Mouse (Mus musculus): ENCODE measurements around the gene Nt5c1b. TPM values are rescaled to one million over a fixed set of nuclear protein-coding genes. Genes with fewer than 3 reads are reported as not detected.

Nt5c1b gene
- total RNA-seq (2021): not detected
- long read RNA-seq, experiment 1: 0 reads
- long read RNA-seq, experiment 2: 0 reads

DNA sequence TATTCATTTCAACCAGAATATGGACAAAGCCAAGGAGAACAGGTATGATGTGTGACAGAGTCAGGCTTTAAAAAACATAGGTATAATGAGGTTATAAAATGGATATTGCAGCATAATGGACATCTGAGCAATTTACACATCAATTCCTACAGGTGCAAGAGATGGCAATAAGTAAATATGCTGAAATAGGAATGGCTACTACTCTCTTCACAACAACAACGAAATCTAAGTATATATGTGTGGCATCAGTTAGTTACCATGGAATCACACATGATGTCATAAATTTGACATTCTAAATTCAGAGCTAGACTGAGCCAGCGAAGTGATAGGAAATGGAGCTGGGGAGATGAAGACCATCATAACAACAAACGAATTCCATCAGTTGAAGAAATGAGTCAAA lies at the start of gene Nt5c1b:
Nt5c1b (plus strand) TSS at position 301 of the 400 bp plus-strand sequence.
- DNase-seq (ENCODE audit: low spot score): no peak

DNA sequence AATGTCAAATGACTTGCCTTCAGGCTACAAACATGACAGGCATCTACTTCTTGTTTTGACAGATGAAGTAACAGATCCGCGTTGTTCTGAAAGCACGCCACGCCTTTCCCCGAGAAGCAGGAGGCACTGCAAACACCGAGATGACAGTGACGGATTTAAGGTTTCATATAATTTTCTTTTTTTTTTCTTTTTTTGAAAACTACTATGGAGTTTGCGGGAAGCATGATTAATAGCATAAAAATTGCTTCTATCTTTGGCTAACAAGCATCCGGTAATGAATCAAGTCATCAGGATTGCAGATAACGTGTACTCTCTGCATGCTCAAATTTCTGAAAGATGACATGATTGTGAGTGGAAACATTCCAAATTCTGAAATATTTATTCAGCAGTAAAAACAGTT lies 42.1 kb upstream of the Nt5c1b start:
- DNase-seq (ENCODE audit: low spot score): peak; percentile 1

DNA sequence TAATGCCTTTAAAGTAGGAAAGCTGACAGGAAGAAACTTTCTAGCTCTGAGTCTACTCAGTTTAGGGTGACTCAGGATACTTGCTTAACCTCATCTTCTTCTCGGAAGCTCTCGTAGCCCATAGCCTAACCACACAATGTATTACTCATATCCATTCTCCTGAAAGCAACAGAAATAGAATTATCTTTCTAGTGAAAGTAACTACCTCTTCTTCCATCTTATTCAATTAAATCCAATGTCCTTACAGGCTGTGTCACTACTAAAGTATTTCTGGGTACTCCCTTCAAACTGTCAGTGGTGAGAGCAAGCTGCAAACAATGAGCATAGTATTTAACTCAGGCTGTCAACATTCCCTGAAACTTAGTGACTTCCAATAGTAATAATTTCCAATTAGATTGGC lies 40.3 kb upstream of the Nt5c1b start:
- no peak for DNase-seq (ENCODE audit: low spot score)

DNA sequence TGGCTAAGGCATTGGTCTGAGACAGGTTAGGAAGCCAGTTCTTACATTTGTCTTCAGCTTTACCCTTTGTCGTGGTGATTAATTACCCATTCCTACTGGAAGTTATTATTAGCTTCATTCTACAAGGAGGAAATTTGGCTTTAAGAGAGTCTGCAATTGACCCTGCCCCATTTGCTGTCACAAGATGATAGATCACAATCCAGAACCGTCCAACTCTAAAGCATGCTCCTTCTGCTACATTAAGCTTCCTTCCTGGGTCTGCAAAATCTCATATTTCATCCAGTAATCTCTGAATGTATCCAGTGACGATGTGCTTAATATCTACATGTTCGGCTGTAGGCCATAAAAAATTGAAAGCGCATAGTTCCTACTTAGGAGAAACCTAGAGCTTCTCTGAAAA lies 29.2 kb upstream of the Nt5c1b start:
- DNase-seq (ENCODE audit: low spot score): no peak

DNA sequence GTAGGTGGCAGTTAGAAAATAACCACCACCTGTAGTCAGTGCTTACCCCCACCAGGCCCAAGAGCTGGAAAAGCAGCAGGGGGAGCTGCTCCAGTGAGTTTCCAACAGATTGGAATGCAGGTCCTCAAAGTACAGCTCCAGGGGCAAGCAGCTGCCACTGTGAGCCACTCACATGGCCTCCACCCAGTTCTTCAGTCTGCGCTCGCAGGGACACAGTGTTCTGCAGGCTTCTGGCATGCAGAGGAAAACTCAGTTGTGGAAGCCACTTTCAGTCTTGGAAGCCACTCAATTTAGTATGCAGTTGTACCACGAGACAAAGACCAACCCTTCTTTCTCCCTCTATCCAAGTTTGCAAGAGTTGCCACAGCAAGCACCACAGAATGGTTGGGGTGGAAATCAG lies 19.1 kb upstream of the Nt5c1b start:
- peak; percentile 6 for DNase-seq (ENCODE audit: low spot score)

DNA sequence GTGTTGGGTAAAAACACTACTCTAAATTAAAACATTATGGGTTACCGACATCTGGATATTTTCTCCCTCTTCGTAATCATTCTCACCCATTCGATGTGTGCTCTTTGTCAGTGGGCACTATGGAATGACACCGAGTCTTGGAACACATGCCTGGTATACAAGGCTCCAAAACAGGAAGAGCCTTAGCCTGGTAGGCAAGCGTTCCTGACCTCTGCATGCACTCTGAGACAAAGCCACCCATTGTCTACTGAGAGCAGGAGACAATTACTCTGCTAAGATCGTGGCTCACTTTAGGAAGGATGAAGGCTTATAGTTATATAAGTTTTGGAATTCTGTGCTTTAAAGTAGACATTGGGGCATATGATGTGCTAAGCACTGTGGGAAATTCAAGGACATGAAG lies 12.0 kb upstream of the Nt5c1b start:
- no peak for DNase-seq (ENCODE audit: low spot score)

DNA sequence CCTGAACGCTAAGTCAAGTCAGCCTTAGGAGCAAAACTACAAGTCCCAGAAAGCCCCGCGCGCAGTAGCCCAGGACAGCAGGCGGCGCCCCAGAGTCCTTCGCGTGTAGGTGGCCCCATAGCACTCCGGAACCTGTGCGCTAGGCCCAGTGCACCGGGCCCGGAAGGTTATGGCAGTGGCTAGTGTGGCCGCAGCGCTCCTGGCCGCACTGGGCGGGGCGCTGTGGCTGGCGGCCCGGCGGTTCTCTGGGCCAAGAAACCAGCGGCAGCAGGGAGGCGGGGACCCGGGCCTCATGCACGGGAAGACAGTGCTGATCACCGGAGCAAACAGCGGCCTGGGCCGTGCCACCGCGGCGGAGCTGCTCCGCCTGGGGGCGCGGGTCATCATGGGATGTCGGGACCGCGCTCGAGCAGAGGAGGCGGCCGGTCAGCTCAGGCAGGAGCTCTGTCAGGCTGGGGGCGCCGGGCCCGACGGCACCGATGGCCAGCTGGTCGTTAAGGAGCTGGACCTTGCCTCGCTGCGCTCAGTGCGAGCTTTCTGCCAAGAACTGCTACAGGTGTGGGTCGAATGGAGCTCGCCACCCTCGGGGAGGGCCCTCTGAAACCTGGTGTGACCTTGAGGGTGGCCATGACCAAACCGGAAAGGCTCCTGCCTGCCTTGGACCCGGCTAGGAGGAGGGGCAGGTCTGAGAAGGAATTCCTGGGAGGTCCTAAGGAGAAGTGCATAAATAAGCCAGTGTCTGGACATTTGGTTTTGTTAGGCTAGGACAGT lies 21.1 kb downstream of the Nt5c1b start, which contains the start of gene Rdh14:
Rdh14 (plus strand) TSS at position 102 of the 771 bp plus-strand sequence.
- peak; percentile 97 for DNase-seq (ENCODE audit: low spot score)

DNA sequence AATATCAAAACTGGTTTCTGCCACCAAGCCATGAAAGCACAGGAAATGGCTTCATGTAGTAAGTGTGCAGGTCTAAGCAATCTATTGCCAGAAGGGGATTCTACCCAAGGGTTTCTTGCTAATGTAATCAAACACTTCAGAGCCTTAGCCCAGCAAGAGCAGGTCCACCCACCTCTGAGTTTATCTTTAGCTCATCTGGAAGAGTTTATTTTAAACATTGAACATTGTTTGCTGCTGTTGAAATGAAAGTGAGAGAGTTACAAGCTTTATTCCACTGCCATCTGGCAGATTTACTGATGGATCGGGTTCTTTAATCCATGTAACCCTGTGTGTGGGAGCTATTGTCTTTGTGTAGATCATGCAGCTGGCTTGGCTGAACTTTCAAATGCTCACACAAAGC lies 31.0 kb downstream of the Nt5c1b start:
- no peak for DNase-seq (ENCODE audit: low spot score)

DNA sequence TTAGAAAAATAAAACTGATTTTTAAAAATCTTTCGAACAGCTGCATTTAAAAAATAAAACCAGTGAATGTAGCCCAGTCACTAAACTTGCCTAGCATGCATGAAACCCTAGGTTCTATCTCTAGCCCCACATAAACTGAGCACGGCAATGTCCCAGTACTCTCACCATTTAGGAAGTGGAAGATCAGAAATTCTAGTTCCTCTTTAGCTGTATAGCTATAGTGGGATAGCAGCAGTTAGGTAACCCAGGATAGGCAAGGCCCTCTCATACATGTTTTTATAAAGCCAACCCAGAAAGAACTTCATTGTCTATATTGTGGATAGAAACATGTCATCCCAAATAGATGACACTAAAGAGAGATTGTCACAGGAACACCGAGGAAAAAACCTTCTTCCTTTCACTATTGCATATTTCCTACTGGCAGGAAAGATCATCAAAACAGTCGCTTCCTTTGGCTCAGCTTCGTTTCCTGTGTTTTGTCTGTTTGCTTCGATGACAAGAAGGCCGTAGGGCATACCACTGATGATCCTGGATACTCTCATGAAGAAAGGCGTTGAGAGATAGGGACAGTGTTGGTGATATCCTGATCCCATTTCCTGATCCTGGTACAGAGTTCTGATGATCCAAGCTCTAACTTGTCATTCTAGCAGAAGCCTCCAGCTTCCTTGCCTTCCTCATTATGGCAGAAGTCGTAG lies 32.8 kb downstream of the Nt5c1b start:
- DNase-seq (ENCODE audit: low spot score): no peak

DNA sequence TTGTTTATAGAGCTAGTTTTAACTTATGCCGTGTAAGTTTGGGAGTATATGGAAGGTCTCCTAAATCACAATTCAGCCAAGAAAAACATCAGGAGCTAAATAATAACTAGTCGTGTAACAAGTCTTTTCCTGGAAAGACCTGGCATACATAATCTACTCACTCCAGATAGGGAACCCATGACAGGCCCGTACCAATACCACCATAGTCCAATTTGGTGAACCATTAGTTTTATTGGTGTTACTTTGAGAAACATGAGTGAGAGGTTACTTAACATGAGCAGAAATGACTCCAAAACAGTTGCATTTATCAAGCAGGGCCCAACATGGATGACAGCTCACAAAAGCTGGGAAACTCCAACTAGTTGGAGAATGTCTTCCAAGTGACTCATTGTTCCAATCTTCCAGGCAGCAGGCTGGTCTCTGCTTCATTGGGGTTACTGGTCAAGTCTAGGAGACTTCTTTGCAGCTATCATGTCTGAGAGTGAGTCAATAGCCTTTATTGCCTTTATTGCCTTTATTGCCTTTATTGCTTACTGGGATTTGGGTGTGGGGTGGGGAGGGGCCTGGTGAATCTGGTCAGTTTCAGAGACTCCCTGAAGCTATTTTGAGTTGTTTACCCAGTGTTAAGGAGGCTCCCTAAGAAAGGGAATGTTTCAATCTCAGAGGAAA lies 40.9 kb downstream of the Nt5c1b start:
- no peak for DNase-seq (ENCODE audit: low spot score)

DNA sequence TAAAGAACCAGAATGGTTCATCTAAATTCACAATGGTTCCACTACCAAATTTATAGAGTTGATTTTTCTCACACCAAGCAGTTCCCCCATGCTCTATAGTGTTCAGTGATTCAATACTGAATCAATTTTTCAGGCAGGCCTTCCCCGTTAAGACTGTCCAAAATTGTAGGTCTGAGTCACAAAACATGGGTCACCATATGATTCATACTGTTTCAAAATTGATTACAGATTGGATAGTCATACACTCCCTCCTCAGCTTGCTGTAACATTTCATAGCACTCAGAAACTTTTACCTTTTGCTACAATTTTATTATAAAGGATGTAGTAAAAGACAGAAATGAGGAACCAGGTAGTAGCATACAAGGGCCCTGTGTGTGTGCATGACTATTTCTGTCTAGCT lies 41.7 kb downstream of the Nt5c1b start:
- no peak for DNase-seq (ENCODE audit: low spot score)

DNA sequence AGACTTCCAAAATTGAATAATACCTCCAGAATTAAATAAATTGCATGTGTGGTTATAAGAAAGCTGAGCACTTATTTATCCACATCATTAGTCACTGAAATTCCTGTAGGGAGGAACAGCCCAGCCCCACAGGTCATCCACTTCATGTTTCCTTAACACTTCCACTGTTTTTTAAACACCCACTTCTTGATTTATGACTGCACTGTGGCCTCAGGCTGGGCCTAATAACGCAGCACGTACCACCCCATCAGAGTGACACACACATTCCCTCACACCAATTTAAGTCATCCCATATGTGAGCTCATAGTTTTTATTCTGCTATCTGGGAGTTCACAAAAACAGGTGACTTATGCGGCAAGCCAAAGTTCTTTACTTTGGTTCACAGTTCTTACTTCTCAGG lies 52.6 kb downstream of the Nt5c1b start:
- no peak for DNase-seq (ENCODE audit: low spot score)

DNA sequence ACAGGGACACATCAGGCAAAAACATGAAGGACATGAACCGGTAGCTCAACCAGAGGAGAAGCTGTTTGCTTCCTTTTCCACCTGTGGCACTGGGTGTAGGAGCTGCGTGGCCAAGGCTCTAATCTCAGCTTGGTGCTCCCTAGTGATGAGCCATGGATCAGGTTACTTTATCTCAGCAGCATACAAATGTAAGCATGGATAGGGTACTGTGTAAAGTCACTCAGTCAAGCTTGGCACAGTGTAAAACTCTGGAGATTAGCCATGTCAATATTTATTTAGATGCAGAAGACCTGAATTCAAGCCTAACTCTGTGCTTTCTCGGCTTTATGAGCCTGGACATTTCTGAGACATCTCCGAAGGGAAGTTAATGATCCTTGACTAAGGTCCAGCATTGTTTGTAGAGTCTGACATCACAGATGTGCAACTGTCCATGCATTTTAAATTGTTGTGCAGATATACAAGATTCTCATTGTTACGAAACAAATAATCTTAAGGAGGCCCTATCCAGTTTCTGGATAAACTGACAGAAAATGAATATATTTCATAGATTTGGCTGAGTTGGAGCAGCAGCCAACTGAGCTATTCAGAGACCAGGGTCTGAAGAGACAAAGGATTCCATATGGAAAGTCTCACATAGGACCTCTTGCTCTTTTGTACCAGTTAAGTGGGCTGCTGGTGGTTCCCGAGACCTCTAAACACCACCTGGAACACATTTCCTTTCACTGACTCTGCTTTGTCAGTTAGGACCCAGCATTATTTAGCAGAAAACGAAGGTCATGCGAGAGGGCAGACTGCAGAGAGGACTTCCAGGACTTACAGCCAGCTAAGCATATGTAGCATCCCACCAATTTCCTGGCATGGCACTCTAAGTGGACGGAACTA lies 56.5 kb downstream of the Nt5c1b start:
- no peak for DNase-seq (ENCODE audit: low spot score)

DNA sequence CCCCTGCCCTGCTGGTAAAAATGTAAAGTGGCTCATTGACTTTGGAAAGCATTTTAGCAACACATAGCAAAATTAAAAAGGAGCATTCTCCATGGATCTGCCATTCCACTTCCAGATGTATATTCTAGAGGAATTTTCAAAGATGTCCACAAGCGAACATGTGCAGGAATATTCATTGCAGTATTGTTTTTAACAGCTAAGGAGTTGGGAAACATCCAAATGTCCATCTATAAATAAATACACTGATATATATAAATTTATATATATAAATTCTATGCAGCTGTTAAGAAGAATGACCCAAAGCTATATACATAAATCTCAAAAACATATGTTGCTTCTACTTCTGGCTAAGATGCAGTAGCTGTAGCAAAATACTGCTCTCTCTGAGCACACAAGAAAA lies 61.2 kb downstream of the Nt5c1b start:
- DNase-seq (ENCODE audit: low spot score): no peak

DNA sequence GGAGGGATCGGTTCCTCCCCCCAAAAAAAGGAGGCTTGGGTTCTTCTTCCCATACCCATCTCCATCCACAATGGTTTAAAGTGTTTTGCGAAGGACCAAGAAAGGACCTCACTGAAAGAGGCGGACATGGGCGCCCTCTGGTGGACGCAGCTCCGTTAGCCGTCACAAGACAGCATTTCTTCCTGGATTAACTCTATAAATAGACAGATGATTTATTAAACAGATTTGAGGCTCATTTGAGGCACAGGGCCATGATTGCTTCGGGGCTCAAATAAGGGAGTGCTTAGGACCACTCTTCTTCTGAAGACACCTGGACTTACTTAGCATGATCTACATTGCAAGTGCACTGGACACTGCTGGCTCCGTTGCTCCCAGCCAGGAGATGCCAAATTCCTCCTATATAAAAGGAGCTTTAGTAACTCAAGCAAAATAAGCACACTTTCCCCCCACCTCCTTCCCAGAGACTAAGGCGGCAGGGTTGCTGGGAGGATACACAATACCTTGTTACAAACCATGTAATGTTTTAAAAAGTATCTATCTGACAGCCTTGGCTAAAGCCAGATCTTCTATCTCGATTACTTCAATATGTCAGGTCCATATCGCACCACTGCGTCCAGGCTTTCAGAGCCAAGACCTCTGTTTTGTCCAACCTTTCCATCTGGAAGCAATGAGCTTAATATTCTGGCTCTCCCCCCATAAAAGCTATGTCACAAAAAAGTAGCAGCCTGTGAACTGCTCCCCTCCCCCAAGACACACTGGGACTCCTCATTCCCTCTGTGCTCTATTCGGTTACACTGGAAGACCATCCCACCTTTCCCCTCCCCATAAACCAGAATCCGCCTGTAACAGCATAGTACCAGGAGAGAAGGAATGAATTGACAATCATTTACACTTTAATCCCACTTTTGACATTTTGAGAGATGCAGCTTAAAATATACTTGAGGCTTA lies 68.6 kb downstream of the Nt5c1b start:
- peak; percentile 80 for DNase-seq (ENCODE audit: low spot score)

Other genes with a start within 250 kb of the Nt5c1b start
- 10 to 100 TPM; 42.1 to 45.3 TPM for gene Rdh14, start 20.8 kb downstream of the Nt5c1b start, total RNA-seq (2021)